Mouse (Mus musculus) ovary, postnatal 14 days (tissue): ENCODE data around the gene Gm3317.
"Not testable (repeated sequence)": the region's sequence is repeated elsewhere in the genome, so short reads cannot be mapped to it uniquely, and the experiment has no call there.

Source experiments
- DNase-seq: peaks from one replicate; pipeline ENCODE4 v3.0.0; 2022; ENCODE audit warnings: low spot score

Gene Gm3317

DNA sequence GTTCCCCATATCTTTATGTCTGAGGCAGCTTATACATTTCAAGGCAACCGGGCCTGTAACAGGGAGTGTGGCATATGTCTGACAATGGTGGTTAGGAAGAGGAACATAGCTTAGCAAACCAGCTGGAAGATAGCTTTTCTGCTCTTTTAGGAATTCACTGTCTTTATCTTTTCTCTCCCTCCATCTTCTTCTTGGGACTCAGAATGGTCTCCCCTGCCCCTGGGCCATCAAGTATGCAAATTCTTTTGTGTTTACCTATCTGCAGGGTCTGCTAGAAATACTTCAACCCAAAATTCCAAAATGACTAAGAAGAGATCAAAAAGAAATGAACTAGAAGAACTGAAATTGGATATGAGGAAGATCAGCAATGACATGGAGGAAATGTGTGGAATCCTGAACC is at the start of gene Gm3317:
TSS of gene Gm3317 (plus strand) at position 301 of the 400 bp plus-strand sequence.
- DNase-seq: not testable (repeated sequence)

GRCm38 (mm10) chr14:5131219-5131618 is 33.1 kb upstream of the Gm3317 start, which contains the start of gene Gm8279:
Gm8279 (plus strand) TSS chr14:5131519.
- DNase-seq: not testable (repeated sequence)

DNA sequence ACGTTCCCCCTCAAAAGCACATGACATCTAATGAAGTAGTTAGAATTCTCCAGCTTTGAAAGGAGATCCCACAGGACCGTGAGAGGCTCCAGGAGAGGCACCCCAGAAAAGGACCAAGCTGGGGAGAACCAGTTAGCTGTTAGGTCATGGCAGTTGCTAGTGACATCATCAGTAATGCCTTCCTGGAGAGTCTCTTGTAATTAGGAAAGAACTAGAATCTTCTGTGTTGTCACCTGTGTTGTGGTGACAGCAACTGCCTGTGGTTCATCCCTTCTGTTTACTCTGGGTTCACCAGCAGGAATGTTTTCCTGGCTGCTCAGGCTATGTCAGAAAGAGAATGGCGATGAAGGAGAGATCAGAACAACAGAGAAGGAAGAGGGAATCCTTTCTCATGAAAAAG is 21.2 kb downstream of the Gm3317 start, which contains the start of gene Gm8271:
TSS of gene Gm8271 (plus strand) at position 301 of the 400 bp plus-strand sequence.
- not testable (repeated sequence) for DNase-seq
